Mouse (Mus musculus): ENCODE measurements around the gene Nr4a3.

Gene Nr4a3

GRCm38 (mm10) chr4:48050020-48050419, 5.1 kb downstream of the Nr4a3 start:
- no peak for DNase-seq (ENCODE audit: low spot score in 2 of 2)

DNA sequence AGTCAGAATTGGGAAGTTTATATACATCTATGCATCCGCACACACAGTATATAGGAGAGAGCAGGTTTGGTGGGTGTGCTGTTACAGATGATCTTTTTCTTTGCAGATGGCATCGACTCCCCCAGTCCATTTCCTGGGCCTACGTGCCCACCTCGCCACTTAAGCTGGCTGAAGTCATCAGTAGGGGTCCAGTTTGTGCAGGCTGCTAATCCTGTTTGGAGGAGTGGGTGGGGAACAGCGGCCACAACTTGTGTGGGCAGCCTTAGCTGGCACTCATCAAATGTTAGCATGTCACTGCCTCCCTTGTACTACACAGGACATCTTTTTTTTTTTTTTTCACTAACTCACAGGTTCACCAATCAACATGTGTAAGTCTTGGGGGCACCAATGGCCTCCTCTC, 5.5 kb downstream of the Nr4a3 start:
- DNase-seq (ENCODE audit: low spot score in 2 of 2), result no peak

DNA sequence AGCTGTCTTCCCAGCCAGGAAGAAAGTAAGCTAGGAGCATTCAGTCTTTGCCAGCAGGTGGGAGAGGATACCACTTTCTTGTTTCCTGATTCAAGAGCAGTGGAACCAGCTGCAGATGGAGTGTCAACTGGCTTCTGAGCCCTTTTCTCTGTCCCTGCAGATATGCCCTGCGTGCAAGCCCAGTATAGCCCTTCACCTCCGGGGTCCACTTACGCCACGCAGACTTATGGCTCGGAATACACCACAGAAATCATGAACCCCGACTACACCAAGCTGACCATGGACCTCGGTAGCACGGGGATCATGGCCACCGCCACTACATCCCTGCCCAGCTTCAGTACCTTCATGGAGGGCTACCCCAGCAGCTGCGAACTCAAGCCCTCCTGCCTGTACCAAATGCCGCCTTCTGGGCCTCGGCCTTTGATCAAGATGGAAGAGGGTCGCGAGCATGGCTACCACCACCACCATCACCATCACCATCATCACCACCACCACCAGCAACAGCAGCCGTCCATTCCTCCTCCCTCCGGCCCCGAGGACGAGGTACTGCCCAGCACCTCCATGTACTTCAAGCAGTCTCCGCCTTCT, 6.2 kb downstream of the Nr4a3 start:
- no peak for DNase-seq (ENCODE audit: low spot score in 2 of 2)

GRCm38 (mm10) chr4:48051674-48052121, 6.7 kb downstream of the Nr4a3 start:
- no peak for DNase-seq (ENCODE audit: low spot score in 2 of 2)

GRCm38 (mm10) chr4:48061716-48062115, 16.8 kb downstream of the Nr4a3 start:
- DNase-seq (ENCODE audit: low spot score in 2 of 2), result no peak

DNA sequence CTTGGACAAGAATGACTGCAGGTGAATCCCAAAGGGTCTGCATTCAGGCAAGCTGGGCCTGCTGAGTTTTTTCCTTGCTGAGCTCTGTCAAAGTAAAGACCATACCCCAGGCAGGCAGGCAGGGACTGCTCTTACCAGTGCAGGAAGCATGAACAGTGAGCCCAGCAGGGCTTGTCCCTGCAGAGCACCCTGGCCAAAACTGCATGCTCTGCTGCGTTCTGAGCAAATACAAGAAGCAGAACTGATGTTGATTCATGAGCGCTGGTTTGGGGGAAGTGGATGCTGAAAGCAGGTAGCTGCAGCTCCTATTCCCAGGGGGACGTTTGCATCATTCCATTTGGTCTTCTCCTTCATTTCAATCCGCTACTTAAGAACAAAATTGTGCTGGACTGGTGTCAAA, 19.4 kb downstream of the Nr4a3 start:
- DNase-seq (ENCODE audit: low spot score in 2 of 2), result no peak

DNA sequence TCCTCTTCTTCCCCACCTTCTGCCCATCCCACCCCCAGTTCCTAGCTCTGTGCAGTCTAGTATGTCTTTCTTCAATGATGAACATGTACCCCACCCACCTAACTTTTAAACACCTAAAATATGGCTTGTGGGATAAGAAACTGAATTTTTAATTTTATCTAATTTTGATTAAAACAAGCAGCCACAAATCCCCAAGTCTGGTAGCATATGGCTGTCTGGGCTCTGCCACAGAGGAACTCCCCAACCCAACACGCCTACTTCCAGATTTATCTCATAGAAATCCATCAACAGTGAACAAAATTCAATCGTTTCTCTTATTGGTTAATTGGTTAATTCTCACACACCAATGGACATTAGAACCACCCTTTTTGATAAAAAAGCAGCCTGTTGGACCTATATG, 21.7 kb downstream of the Nr4a3 start:
- no peak for DNase-seq (ENCODE audit: low spot score in 2 of 2)

GRCm38 (mm10) chr4:48069111-48069510, 24.2 kb downstream of the Nr4a3 start:
- no peak for DNase-seq (ENCODE audit: low spot score in 2 of 2)

DNA sequence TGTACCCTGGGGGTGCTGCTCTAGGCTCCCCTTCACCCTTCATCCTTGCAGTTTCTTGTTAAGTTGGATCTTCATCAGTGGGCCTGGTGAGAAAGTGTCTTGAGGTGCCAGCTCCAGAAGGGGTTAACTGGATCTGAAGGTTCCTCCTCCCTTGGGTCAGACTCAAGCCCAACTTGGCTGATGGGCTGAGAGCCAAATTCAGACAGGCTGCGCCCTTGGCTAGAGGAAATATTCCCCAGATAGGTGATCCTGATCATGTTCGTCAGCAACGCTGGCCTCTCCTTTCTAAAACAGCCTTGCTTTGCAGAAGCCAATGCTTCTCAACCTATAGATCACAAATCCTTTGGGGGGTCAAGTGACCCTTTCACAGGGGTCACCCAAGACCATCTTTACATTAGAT, 27.1 kb downstream of the Nr4a3 start:
- DNase-seq (ENCODE audit: low spot score in 2 of 2), result no peak

DNA sequence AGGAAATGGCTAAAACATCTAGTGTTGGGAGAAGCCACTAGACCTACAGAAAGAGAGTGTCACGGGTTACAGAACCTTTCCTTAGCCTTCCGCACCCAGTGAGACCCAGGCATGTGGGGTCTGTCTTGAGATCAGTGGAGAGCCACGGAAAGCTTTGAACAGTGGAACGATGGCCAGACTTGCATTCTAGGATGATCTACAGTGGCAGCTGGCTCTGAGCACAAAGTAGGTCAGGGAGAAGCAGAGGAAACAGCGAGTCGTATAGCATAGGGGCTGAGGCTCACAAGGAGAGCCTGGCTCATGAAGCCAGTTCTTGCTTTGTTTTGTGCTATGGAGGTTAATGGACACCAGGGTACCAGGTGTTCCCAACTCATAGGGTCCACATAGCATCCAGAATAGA, 28.4 kb downstream of the Nr4a3 start:
- no peak for DNase-seq (ENCODE audit: low spot score in 2 of 2)

DNA sequence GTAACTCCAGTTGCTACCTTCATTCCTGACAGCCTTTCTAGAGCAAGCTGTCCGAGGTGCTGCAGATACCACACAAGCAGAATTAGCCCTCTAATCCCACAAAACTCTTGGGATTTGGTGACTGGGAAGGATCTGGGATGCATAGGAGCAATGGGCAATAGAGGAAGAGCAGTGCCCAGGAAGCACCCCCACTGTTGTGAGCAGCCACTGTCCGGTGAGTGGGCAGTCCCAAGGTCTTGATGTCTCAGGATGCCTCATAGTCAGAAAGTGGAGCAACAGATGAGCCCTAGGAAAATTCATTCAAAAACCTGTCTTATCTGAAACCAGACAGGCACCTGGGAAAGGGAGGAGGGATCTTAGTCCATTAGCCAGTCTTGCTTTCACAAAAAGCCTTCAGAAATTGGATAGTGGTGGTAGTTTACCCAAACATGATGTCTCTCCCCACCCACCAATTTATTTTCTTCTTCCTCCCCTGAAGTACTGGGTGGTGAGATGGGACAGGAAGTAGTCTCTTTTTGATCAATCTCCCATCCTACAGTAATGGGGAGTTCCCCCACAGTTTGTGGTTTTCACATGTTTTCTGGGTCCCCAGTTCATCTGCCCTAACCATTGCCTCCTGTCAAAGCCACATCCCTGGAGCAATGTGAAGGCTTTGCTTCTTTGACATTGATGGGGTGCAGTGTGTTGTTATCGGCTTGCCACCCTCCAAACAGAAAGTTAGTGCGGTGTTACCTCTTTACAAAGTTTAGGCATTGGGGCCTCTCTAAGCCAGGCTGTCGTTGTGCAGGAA, 29.7 kb downstream of the Nr4a3 start:
- DNase-seq (ENCODE audit: low spot score in 2 of 2), result no peak

DNA sequence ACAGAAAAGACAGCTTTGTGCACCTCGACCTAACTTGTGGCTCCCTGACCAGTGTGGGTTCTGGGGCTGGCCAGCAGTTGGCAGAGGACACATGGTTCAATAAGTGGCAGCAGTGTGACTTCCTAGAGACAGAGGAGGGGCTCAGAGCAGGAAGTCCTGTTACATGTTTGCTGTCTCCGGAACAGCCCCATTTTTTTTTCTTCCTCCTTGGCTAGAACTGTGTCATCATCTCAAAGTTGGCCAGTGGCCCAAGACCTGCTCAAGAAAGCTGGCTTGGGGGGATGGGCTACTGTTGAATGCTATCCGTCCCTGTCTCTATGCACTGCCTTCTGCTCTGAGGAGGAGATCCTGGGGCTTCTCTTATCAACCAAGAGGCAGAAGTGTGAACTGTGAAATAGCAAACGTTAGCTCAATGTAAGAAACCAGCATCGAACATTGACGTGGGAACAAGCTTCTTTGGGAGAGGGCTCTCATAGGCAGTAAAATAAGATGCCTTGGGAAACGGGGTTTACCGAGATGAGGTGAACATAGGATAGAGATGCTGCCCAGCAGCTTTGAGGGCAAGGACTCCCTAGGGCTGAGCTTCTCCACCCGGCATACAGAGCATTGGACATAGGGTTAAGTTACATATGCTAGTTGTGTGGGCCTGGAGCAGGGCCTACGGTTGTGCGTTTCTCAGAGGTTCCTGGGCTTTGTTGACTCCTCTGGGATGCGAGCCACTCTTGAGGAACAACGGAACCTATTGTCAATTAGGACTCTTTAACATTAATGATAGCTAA, 31.9 kb downstream of the Nr4a3 start:
- peak; percentile 30 to 38 for DNase-seq (ENCODE audit: low spot score in 2 of 2)

GRCm38 (mm10) chr4:48078213-48078612, 33.3 kb downstream of the Nr4a3 start:
- DNase-seq (ENCODE audit: low spot score in 2 of 2), result no peak

- DNase-seq (ENCODE audit: low spot score in 2 of 2), result no peak
These were observed 34.5 kb downstream of the Nr4a3 start for GRCm38 (mm10) chr4:48079285-48080039.

DNA sequence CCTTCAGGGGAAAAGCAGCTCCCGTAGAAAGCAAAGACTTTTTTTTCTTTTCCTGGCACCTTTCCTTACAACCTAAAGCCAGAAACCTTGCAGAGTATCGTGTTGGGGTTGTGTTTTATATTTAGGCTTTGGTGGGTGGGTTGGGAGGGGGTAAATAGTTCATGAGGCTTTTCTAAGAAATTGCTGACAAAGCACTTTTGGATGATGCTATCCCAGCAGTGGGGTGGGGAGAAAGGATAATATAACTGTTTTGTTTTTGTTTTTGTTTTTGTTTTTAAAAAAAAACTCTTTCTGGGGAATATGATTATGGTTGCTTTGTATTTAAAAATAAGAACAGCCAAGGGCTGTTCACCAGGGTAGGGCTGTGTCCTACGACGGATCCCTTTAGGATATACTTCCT, 38.5 kb downstream of the Nr4a3 start:
- no peak for DNase-seq (ENCODE audit: low spot score in 2 of 2)

DNA sequence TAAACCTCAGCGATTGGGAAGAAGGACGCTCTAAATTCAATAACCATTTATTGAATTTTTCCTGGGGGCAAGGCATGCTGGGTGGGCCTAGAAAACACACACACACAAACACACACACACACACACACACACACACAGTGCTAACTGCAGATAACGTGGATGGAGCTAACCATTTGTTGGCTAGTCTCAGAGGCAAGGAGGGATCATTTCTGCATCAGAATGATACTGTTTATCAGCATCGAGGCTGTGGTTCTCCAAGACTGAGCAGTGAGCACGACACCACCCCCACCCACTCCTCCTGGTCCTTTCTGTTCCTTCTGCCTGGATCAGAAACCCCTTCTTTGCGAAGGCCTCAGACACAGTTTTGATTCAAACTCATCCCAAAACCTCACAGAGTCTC, 41.7 kb downstream of the Nr4a3 start:
- DNase-seq (ENCODE audit: low spot score in 2 of 2), result no peak

- peak in 1 of 2 experiments; percentile 24 for DNase-seq (ENCODE audit: low spot score in 2 of 2)
These were observed 42.5 kb downstream of the Nr4a3 start for GRCm38 (mm10) chr4:48087497-48087896.

DNA sequence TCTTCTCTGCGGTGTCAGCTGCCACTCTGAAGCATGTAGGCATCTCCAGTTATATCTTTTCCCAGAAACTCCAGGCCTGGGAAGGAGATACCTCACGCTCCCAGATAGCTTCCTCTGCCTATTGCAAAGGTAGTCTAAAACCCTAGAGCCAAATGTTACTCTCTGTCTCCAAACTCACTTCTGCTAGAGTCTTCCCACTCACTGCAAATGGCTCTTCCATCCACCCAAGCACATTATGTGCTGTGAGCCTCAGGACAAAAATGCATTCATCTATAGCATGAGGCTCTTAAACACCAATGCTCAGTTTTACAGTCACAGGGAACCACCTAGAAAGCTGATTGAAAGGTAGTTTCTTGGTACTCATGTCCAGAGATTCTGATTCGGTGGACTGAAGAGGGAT, 48.3 kb downstream of the Nr4a3 start:
- no peak for DNase-seq (ENCODE audit: low spot score in 2 of 2)

GRCm38 (mm10) chr4:48100217-48100616, 55.3 kb downstream of the Nr4a3 start:
- DNase-seq (ENCODE audit: low spot score in 2 of 2), result no peak

DNA sequence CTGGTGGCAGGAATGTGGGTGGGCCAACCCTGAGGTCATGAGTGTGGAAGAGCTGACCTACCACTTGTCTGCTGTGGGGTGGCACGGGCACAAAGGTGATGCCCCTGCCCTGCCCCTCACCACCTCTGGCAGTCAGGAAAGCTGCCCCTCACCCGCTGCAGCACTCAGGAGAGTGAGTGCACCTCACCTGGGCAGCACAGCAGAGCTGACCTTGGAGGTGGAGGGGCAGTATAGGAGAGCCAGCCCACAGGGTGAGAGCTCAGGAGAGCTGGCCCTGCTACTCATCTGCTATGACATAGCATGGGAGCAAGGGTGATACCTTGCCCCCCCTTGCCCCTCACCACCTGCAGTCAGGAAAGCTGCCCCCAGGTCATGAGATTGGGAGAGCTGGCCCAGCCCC, 57.0 kb downstream of the Nr4a3 start:
- DNase-seq (ENCODE audit: low spot score in 2 of 2), result no peak

DNA sequence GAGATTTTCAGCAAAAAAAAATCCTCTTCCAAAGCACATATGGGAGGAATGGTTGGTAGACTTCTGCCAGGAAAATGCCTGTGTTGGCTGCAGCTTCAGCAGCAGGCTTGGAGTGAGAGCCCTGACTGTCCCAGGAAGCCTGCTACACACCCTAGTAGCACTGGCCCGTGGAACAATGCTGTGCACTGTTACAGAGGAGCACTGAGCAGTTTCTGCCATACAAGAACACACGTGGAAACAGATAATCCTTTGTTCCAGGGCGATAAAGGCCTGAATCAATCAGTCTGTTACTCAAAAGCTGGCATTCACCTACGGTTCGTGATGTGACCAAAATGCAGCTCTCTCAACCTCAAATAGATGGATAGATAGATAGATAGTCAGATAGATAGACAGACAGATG, 60.4 kb downstream of the Nr4a3 start:
- no peak for DNase-seq (ENCODE audit: low spot score in 2 of 2)

DNA sequence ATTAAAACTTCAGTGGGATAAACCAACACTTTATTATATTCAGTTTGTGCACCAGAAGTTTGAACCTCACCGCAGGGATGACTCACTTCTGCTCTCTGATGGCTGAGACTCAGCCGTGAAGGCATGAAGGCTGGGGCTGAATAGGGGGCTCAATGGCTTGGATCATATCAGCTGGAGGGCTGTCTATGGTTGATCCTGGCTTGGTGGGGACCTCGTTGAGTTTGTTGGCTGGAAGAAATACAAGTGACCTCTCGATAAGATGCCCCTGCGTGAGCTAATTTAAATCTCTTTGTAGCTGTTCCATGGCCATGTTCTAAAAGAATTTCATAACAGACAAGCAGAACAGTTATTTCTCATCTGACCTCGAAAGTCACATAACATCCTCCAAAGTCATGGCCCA, 62.1 kb downstream of the Nr4a3 start:
- no peak for DNase-seq (ENCODE audit: low spot score in 2 of 2)

Data from spleen, postnatal 14 days (tissue).